8 mouse cellular contexts compared by ENCODE assay signal in the genomic region with DNA sequence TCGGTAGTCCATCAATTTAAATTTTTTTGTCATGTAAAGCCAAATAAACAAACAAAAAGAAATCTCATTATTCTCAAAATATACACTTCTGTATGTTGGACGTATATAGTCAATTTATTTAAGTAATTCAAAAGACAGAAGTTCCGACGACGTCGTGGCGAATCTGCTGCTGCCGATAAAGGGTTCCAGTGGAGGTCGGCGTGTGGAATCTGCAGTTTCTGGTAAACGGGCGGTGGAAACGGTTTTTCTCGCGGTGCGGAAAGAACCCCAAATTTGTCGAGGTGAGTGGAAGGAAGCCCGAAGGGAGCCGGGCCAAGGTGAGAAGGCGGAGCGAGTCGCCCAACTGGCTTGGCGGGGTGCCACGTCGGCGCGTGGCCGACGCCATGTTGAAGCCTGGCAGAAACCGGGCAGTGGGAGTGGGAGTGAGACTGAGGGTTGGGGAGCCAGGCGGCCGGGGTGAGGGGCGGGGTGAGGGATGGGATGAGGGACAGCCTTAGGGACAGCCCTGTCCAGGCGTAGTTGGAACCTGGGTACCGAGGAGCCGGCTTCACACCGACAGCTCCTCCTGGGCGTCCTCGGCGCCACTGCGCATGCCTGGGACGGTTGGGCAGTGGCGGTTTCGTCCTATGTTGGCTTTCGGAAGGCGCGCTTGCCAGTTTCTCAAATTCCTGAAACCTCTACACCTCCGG. TPM values are rescaled to one million over a fixed set of nuclear protein-coding genes. Genes with fewer than 3 reads are reported as not detected.
DNase-seq lines count a peak whose midpoint lies in the region; ATAC-seq and TF ChIP-seq lines count a peak whose summit lies in the region.

Gene Snrnp35 (plus strand): TSS at position 169 of the 689 bp plus-strand sequence.

- peaks cover 32% of the 10 kb centered on the region for H3K4me1 ChIP-seq in bone marrow macrophage, adult 2 months (ENCODE audit: control insufficient read depth, insufficient read depth, low read length)
- H3K4me1 ChIP-seq in embryonic fibroblast, embryonic 13.5 days (ENCODE audit: control insufficient read depth, insufficient read depth, low read length), result no peaks in the 10 kb centered on the region
- H3K4me1 ChIP-seq in kidney, embryonic 14.5 days (ENCODE audit: control insufficient read depth, insufficient read depth, low read length), result peaks cover 7% of the 10 kb centered on the region

- DNase-seq in A20 (ENCODE audit: low read depth, low spot score) (peak; percentile 97), liver (peak; percentile 91)
- DNase-seq in heart, adult 9 months (ENCODE audit: low spot score in 2 of 2), result peak; percentile 87 to 93
- DNase-seq in spleen, postnatal 4 days (ENCODE audit: low spot score in 2 of 2), result peak; percentile 87 to 96

- no peaks in the 10 kb centered on the region for H3K27me3 ChIP-seq in kidney, embryonic 14.5 days (ENCODE audit: control insufficient read depth, insufficient read depth, low read length)

- TF ChIP-seq CTCF in bone marrow macrophage, adult 2 months (IDR thresholded peaks at IDR 0.05; ENCODE audit: low read depth, low read length), result no peak
- no peak for TF ChIP-seq CTCF in embryonic fibroblast, embryonic 13.5 days (IDR thresholded peaks at IDR 0.05; ENCODE audit: borderline replicate concordance, insufficient read depth, low read length)

- peak within 1 kb of the TSS; percentile 67 for H3K4me2 ChIP-seq in kidney, embryonic 14.5 days (replicated peaks; ENCODE audit: low read depth, low read length)

- WGBS in kidney, embryonic 14.5 days, result under 1% methylated on average over 48 of the region's 48 CpGs

- no peaks in the 10 kb centered on the region for H3K9me3 ChIP-seq in kidney, embryonic 14.5 days (ENCODE audit: control insufficient read depth, low read length)

- peak within 1 kb of the TSS; percentile 99 for H3K27ac ChIP-seq in bone marrow macrophage, adult 2 months (ENCODE audit: insufficient read depth, low read depth, low read length)
- peak within 1 kb of the TSS; percentile 91 for H3K27ac ChIP-seq in embryonic fibroblast, embryonic 13.5 days (ENCODE audit: insufficient read depth, low read length)
- H3K27ac ChIP-seq in kidney, embryonic 14.5 days (ENCODE audit: low read depth, low read length), result peak within 1 kb of the TSS; percentile 99

- H3K36me3 ChIP-seq in kidney, embryonic 14.5 days (ENCODE audit: control insufficient read depth, insufficient read depth, low read length), result peaks cover 3% of the 10 kb centered on the region; the same call in 1 of the 2 replicates

- peak within 1 kb of the TSS; percentile 72 for H3K9ac ChIP-seq in kidney, embryonic 14.5 days (ENCODE audit: low read depth, low read length)

- ATAC-seq in kidney, embryonic 14.5 days (ENCODE audit: low FRiP score, low TSS enrichment), result peak; percentile 96
- ATAC-seq in monocyte, adult 5-6 weeks (replicated peaks; ENCODE audit: insufficient number of reproducible peaks, low FRiP score, low TSS enrichment, poor library complexity, severe bottlenecking), result peak; percentile 64

- H3K4me3 ChIP-seq in bone marrow macrophage, adult 2 months (ENCODE audit: insufficient read depth, low read length), result peak within 1 kb of the TSS; percentile 74
- H3K4me3 ChIP-seq in embryonic fibroblast, embryonic 13.5 days (ENCODE audit: insufficient read depth, low read length), result peak within 1 kb of the TSS; percentile 86
- peak within 1 kb of the TSS; percentile 73 for H3K4me3 ChIP-seq in kidney, embryonic 14.5 days (ENCODE audit: low read length)

- peak; percentile 29; the same call in 1 of the 2 replicates for TF ChIP-seq POLR2A in bone marrow macrophage, adult 2 months (IDR thresholded peaks at IDR 0.05; ENCODE audit: borderline replicate concordance, low read depth, low read length)
- peak; percentile 91 for TF ChIP-seq POLR2A in embryonic fibroblast, embryonic 13.5 days (IDR thresholded peaks at IDR 0.05; ENCODE audit: low read depth, low read length)

RNA-seq across cellular contexts. Expression of gene Snrnp35, which starts in this region (rescaled TPM):
- polyA plus RNA-seq in bone marrow macrophage, adult 2 months (2012; ENCODE audit: insufficient read depth, insufficient read length, missing spikeins), result 20.5 and 21.6 TPM in 2 replicates
- 11.1 and 12.1 TPM in 2 replicates for polyA plus RNA-seq in embryonic fibroblast, embryonic 13.5 days (2011; ENCODE audit: insufficient read length, low read depth, missing spikeins)
- polyA plus RNA-seq in kidney, embryonic 14.5 days (2014; fragmentation: Nextera tagmentation; extraction: Ambion mirVana), result 12.8 and 23.8 TPM in 2 replicates
- total RNA-seq in monocyte, adult 5-6 weeks (2017), result 7.4 to 12.5 TPM (median 9.8 TPM) in 3 replicates

Comparison
In these comparisons a context has a peak if more than half of its experiments do, and no peak if none do; other contexts are left out.
1. Peak in every context shown above with its lines: DNase-seq, ATAC-seq, H3K4me3 ChIP-seq and H3K27ac ChIP-seq.